Mouse (Mus musculus): ENCODE data around the gene Phlpp2.
"Not testable (repeated sequence)": the region's sequence is repeated elsewhere in the genome, so short reads cannot be mapped to it uniquely, and the experiment has no call there.

The Phlpp2 gene

DNA sequence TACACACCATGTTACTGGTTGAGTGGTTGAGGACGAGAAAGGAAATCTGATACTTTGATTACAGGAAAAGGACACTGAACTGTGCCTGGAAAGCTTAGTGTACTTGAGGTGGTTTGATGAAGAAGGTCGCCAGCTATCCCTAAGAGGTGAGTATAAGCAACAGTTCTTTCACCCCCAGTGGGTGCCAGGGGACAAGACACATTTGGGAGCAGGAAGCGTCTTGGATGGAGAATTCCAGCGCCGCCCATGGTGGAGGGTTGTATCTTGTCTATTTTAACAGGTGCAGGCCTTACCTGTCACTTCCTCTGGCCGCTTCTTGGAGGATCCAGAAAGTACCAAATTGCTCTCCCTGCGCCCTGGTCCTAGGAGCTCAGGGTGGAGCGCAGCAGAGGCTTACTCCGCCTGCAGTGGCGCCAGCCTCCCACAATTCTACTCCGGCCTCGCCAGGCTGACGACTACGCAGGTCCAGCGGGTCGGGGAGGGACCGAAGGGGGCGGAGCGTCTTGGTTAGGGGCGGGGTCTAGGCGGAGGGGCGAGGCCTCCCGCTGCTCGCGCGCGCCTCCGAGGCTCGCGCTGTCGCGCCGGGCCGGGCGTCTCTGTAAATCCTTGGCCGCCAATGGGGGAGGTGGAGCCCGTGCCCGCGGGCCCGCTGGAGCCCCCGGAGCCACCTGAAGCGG lies at the start of gene Phlpp2:
Gene Phlpp2, plus strand, starts transcription at position 540 of the 677 bp plus-strand sequence.
- peak; percentile 96 for DNase-seq (ENCODE audit: low spot score)

DNA sequence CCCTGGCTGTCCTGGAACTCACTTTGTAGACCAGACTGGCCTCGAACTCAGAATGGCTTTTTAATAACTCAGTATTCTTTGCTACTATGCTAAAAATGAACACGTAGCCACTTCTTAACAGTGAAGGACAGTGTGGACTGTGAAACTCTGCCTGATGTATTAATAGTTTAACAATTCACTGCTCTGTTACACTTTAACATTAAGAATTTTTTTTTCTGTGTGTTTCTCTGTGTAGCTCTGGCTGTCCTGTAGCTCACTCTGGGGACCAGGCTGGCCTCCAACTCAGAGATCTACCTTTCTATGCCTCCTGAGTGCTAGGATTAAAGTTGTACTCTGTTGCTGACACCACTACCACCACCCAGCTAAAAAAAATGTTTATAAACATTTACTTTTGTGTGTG lies 44.8 kb upstream of the Phlpp2 start:
- DNase-seq (ENCODE audit: low spot score) = no peak

DNA sequence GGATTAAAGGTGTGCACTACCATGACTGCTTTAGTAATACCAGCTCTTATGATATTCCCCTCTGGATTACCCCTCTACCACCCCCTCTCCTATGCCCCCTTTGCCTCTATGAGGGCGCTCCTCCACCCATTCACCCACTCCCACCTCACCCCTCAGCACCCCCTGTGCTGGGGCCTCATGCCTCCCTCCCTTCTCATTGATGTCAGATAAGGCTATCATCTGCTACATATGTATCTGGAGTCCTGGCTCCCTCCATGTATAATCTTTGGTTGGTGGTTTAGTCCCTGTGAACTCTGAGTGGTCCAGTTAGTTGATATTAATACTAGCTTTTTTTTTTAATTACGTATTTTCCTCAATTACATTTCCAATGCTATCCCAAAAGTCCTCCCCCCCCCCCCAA lies 28.5 kb upstream of the Phlpp2 start:
- no peak for DNase-seq (ENCODE audit: low spot score)

DNA sequence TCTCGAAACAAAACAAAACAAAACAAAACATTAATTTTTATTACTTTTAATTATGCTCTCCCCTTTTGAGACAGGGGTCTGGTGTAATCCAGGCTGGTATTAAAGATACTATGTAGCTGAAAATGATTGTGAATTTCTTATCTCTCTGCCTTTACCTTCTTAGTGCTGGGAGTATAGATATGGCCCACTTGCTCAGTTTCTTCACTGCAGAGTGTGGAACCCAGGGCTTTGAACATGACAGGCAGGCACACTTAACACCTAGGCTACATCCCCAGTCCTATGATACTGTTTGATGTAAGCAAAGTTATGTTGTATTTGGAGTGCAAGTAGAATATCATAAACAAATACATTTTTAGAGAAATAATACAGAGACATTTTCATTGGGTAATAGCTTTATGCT lies 25.9 kb upstream of the Phlpp2 start:
- DNase-seq (ENCODE audit: low spot score) = no peak

DNA sequence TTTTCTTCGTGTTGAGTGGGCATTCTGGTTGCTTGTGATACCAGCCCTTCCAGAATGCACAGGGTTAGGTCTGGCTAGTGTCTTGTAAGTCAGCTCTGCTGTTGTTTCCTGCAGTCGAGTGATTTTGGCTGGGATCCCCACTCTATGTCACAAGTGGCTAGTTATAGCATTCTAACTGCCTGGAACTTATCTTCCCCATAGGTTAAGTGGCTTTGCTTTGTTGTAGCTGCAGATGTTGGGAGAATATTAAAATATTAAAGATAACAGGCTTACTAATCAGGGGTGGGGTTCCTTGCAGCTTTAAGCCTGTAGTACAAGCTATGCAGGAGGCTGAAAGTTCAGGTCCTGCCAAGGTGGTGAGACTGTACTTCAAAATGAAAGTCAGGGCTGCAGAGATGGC lies 20.5 kb upstream of the Phlpp2 start:
- DNase-seq (ENCODE audit: low spot score) = no peak

DNA sequence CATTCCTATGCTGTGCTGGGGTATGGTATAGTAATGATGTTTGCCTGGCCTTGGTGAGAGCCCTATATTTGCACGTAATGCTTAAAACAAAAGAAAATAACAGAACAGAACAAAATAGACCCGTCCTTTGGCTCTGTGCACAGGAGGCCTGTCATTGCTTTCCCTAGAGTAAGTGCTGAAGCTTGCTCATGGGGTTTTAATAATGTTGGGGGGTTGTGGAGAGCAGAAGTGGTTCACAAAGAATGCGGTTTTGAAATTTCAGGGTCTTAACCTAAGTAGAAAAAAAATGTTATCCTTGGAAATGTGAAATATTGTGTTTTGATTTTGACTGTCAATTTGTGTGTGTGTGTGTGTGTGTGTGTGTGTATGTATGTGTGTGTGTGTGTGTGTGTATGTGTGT lies 19.4 kb upstream of the Phlpp2 start:
- no peak for DNase-seq (ENCODE audit: low spot score)

DNA sequence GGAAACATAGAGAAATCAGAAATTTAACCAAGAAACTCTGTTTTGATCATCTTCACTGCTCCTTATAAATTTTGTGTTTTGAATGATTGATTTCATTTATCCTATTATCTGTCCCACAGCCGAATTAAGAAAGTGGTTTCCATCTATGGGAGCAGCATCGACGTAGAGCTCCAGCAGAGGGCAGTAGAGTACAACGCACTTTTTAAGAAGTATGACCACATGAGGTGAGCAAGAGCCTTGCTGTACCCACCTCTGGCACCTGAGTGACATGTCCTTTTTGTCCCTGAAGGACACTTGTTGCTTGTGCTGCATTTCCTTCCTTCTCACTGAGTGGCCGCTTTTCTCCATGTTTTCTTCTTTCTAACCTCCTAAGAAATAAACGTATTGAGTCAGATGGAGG lies 14.9 kb upstream of the Phlpp2 start:
- peak; percentile 84 for DNase-seq (ENCODE audit: low spot score)

DNA sequence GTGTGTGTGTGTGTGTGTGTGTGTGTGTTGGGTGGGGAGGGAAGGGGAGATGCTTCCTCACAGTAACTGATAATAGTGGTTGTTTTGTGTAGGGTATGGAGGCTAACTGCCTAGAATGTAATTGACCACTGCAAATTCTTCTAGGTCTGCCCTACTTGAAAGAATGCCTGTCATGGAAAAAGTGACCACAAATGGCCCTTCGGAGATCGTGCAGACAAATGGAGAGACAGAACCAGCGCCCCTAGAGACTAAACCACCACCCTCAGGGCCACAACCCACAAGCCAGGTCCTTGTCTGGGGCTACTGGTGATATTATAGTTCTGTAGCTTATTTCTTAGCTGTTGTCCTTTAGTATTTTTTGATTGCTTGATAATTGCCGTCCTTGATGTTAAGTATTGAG lies 13.8 kb upstream of the Phlpp2 start:
- DNase-seq (ENCODE audit: low spot score) = no peak

DNA sequence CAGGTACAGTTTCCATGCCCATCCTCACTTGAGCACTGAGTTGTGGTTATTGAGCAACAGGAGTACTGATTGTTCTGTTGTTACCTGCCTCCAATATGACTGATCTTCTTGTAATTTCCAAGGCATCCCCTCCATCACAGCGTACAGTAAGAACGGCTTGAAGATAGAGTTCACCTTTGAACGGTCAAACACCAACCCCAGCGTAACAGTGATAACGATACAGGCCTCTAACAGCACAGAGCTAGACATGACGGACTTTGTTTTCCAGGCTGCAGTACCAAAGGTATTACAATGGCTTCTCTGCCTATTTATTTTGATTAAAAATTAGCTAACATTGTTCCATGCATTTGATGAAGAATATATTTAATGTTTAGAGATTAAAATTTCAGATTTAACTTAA lies 12.9 kb upstream of the Phlpp2 start:
- no peak for DNase-seq (ENCODE audit: low spot score)

DNA sequence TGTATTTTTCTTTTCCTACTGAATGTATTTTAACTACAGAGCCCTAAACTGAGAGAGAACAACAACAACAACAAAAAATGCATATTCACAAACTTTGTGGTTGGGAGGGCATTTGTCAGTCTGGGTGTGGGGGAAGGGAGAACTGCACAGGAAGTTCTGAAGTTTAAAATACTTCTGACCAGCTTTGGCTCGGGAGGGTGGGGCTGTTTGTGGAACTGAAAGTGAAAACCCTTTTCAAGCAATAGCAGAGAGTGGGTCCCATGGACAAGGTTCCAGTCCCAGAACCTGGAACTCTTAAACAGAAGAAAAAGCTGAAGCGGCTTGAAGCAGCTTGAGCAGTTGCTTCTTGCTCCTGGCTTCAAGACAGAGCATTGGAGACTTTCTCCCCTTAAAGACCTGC lies 4.9 kb upstream of the Phlpp2 start:
- no peak for DNase-seq (ENCODE audit: low spot score)

DNA sequence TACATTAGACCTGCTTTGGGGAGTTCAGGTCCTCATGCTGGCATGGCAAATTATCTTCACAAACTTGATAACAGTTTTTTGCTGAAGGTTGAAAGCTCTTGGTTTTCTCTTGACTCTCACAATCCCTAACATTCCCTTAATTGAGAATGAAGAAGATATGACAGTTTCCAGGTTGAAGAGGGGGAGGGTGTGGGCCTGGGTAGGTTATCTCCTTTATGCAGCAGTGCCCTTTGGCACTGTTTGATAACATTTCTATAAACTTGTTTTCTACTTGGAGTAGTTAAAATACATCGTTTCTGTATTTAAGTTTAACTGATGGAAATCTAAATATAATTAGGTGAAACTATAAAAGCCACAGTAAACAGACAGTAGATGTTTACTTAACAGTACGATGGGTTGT lies 3.5 kb upstream of the Phlpp2 start:
- DNase-seq (ENCODE audit: low spot score) = no peak

DNA sequence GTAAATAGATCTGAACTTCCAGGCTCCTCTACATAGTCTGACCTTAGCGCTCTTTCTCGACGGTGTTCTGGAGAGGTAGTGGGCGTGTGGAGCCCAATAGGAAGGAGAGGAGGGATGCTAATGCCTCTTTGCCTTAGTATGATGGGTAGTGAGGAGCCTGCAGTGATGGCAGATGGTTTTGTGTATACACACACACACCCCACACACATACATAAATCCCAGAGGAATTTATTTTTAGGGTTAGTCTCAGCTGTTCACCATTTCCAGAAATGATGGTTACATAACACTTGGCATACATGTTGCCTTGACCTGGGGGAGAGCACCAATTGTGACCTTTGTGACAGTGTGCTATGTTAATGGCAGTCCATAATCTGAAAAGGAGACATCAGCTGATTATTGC lies 2.8 kb upstream of the Phlpp2 start:
- DNase-seq (ENCODE audit: low spot score) = no peak

DNA sequence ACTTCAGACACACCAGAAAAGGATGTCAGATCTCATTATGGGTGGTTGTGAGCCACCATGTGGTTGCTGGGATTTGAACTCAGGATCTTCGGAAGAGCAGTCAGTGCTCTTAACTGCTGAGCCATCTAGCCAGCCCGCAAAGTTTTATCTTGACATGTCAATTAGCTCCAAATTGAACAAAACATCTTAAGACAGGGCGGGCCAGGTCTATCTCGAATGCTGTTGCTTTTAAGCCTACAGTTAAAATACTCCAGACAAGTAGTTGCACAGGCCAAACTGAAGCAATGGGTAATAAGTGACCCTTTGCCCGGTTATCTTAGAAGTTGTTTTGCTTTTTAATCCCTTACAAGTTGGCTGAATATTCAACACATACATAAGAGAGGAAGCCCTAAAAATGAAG lies 1.7 kb upstream of the Phlpp2 start:
- DNase-seq (ENCODE audit: low spot score) = no peak

DNA sequence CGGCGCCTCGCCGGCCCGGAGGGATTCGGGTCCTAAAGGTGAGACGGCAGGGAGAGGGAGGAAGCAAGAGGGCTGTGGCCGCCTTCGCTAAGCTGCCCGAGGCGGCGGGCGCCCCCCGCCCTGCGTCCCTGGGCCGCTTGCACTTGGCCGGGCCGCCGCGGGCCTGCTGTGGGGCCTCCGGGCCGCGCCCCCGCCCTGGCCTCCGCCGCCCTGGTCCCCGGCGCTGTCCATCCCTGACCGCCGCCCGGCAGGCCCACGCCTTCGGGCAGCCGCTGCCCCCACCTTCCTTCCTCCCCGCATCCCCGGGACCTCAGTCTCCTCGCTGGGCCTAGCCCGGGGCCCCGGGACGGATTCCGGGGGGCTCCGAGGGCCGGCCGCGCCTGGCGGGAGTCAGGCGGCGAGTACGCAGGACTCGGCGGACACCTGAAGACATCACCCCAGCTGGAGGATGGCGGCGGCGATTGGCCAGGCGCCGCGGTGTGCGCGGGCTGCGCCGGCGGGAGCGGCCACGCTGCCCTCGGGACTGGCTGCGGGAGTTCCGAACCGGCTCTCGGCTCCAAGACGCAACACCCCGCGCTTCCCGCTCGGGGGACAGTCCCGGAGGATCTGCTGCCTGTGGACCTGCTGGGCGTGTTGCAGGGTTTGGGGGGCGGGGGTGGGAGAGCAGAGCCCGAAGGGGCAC lies 479 bp downstream of the Phlpp2 start:
- DNase-seq (ENCODE audit: low spot score) = peak; percentile 63

DNA sequence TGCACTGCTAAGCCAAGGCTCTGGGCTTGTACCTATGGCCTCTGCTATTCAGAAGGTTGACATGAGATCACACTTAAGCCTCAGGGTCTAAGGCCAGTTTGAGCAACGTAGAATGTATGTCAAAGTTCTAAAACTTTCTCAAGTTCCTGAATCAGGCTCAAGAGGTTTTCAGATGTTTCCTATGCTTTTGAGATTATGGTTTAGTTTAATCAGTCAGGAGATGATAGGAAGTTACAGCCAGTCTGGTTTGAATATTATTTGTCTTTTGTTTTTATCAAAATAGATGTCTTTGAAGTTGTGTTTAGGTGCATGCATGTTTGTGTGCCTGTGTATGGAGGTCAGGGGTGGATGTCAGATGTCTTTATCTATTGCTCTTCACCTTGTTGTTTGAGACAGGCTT lies 2.7 kb downstream of the Phlpp2 start:
- no peak for DNase-seq (ENCODE audit: low spot score)

DNA sequence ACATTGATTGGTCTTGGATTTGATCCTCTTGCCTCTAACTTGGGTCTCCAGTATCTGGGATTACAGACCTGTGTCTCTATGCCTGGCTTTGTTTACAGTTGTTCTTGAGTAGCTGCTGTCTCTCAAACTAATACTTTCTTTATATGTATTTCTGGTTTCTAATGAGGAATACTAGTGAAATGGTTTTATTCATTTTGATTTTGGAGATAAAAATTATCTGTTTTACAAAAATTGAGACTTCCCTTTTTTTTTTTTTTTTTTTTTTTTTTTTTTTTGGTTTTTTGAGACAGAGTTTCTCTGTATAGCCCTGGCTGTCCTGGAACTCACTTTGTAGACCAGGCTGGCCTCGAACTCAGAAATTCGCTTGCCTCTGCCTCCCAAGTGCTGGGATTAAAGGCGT lies 5.5 kb downstream of the Phlpp2 start:
- DNase-seq (ENCODE audit: low spot score) = not testable (repeated sequence)

DNA sequence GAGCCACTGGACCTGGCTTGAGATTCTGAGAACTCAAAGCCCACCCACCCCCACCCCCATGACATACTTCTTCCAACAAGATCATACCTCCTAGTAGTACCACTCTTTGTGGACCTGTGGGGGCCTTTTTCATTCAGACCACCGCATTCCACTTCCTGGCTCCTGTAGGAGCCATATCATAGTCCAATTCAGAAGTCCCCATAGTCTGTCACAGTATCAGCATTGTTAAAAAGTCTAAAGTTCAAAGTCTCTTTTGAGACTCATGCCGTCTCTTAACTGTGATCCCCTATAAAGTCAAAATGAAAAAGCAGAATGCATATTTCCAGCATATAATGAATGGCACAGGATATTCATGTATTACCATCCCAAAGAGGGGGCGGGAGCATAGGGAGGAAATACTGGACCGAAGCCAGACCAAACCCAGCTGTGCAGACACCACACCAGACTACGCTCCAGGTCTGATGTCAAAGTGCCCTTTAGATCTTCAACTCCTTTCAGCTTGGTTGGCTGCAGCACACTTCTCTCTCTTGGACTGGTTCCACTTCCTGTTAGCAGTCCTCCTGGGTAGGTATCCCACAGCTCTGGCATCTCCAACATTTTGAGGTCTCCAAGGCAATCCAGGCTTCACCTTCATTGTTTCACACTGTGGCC lies 11.8 kb downstream of the Phlpp2 start:
- DNase-seq (ENCODE audit: low spot score) = no peak

DNA sequence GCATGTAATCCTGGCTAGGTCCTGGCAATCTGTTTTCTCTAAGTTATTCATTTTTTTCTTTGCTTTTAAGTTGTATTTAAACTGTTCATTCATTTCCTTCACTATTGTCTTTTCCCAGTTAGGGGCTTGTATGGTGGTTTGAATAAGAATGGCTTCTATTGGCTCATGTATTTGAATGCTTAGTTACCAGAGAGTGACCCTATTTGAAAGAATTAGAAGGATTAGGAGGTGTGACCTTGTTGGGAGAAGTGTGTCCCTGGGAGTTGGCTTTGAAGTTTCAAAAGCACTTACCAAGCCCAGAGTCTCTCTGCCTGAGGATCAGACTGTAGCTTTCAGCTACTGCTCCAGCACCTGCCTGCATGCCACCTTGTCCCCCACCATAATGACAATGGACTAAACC lies 17.0 kb downstream of the Phlpp2 start:
- no peak for DNase-seq (ENCODE audit: low spot score)

DNA sequence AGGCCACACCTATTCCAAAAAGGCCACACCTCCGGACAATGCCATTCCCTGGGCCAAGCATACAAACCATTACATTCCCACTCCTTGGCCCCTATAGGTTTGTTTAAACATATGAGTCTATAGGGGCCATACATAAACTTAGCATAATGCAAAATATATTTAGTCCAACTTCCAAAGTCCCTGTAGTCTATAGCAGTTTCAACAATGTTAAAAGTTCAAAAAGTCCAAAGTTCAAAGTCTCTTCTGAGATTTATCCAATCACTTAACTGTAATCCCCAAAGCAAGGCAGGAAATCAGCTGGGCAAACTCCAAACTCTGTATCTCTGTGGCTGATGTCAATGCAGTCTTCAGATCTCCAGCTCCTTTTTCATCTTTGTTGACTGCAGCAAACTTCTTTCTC lies 20.9 kb downstream of the Phlpp2 start:
- DNase-seq (ENCODE audit: low spot score) = no peak

DNA sequence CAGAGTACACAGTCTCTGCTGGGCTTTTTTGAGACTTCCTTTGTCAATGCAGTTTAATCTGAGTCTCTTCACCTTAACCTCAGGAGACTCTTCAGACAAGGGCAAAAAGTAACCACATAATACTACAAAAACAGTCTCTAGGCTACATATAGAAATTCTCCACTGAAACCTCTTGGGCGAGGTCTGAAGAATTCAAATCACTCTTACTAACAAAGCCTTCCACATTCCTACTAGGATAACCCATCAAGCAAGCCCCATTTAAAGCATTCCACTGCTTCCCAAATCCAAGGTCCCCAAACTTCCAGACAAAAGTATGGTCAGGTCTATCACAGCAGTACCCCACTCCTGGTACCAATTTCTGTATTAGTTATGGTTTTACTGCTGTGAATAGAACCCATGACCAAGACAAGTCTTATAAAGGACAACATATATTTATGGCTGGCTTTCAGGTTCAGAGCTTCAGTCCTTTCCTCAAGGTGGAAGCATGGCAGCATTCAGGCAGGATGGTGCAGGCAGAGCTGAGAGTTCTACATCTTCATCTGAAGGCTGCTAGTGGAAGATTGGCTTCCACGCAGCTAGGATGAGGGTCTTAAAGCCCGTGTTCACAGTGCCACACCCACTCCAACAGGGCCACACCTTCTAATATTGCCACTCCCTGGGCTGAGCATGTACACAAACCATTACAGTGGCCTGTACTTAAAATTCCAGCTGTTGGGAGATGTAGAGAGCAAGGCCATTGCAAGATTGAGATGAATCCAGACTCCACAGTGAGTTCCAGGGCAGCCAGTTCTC lies 22.6 kb downstream of the Phlpp2 start:
- DNase-seq (ENCODE audit: low spot score) = no peak

DNA sequence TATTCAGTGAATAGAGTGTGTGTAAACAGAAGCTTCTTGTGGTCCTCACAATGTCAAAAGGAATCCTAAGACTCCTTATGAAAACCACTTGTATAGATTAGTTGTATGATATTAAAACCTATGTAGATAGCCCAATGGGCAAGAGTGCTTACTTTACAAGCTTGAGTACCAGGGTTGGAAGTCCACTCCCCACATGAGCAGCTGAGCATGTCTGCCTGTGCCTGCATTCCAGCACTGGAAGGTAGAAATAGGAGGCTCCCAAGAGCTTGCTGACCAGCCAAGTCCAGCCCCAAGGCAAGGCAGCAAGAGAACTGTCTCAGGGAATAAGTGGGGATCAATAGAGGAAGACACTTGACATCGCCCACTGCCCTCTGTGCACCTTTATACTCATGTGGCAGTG lies 26.3 kb downstream of the Phlpp2 start:
- no peak for DNase-seq (ENCODE audit: low spot score)

DNA sequence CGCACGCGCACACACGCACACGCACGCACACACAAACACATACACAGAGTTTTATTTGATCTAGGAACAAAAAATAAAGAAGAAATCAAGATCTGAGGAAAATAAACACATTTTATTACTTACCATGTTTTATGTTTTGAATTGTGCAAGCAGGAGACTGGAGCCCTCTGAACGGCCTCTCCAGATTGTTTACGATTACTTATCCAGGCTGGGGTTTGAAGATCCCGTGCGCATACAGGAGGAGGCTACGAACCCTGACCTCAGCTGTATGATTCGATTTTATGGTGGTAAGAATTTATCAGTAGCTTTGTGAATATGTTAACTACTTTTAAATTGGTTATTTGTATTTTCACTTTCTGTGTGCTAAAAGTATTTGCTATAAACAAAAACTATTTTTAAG lies 27.0 kb downstream of the Phlpp2 start:
- no peak for DNase-seq (ENCODE audit: low spot score)

DNA sequence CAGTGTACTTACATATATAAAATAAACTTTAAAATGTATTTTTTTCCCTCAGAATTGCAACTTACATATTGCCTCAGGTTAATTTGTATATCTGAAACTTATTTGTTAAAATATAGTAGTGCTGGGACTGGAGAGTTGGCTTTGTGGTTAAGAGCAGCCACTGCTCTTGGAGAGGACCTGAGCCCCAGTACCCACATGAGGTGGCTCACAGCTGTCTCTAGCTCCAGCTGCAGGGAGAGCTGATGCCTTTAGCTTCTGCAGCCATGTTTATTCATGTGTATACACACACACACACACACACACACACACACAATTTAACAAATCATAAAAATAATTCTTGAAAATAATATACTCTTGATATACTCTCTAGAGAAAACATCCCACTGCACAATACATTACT lies 34.0 kb downstream of the Phlpp2 start:
- DNase-seq (ENCODE audit: low spot score) = no peak
